Mouse (Mus musculus): ENCODE measurements around the gene Uba1y.
"Not testable (repeated sequence)": the region's sequence is repeated elsewhere in the genome, so short reads cannot be mapped to it uniquely, and the experiment has no call there.

The Uba1y gene

DNA sequence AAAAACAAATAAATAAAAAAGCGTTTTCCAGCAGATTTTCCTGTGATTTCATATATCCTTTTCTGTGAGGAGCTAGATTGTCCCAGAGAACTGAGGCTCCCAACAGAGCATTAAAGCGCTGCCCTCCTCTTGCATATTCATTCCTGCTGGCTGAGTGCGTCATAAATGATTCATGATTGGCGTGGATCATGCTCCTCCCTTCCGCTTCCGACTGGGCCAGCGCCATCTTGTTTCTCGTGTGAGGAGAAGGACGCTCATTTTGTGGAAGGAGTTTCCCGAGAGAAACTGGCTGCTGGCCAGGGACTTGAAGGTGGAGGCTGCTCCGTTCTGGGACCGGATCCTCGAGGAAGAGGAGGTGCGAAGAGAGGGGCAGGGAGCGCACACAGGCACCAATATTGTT is at the start of gene Uba1y:
Gene Uba1y, plus strand, starts transcription at position 254 of the 400 bp plus-strand sequence.
- no peak for DNase-seq (ENCODE audit: extremely low spot score, low read depth, low spot score)

DNA sequence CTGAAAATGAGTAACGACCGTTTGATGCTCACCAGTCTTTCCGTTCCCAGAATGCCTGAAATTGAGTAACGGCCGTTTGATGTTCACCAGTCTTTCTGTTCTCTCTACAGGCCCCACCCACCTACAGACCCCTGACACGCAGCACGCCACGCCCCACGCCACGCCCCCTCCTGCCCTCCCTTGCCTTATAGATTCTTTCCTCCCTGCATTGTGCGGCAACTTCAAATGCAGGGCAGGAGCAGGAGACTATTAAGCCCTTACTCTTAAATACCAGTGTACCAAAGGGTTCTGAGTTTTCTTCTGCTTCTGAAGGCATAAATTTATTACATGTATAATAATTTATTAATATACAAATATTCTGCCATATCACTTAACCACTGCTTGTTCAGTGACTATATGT is 21.1 kb upstream of the Uba1y start, which contains the start of gene Zfy1:
Gene Zfy1, minus strand, starts transcription at position 101 of the 400 bp plus-strand sequence.
- not testable (repeated sequence) for DNase-seq (ENCODE audit: extremely low spot score, low read depth, low spot score)

DNA sequence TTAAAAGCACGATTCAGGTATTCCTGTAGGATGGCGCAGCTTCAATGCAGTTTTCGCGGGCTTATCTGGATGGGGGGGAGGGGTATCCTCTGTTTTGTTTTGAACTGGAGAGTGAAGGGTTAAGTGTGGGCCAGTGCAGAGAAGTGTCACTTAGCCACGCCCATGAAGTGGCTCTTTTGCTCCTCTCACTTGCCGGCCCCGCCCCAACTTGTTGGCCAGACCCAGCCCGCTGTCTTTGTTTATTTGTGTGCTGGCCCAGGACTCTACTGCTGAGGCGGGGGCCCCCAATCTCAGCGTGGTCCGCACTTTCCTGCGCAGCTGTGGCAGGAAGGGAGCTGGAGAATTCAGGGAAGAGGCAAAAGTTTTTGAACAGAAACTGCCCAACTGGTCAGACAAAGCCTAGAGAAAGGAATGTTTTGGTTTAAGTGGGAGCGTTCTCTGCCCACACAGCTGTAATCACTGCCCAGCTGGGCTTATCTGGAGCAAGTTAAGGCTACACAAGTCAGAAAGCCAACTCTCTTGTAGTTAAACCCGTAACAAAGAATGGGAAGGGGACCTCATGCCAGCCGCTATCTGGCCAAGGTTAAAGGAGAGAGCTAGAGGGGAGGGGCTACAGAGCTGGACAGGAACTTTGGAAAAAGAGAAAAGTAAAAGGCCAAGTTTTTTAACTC is 9.3 kb upstream of the Uba1y start:
- DNase-seq (ENCODE audit: extremely low spot score, low read depth, low spot score), result peak; percentile 26

DNA sequence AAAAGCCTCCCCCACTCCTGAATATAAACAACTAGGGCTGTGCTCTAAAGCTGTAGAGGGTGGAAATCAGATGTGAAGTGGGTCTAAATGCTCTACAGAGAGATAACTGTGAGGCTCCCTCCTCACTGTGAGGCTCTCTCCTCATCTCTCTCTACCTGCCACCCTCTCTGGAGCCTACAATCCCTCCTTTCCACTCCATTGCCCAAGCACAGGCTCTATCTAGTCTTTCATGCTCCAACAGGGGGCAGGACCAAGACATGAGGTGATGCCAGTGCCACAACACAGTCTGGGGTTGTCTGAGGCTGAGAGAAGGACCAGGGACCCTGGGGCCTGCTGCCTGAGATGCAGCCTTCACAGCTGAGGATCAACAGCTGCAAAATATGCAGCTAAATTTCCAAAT is 54.0 kb downstream of the Uba1y start:
- no peak for DNase-seq (ENCODE audit: extremely low spot score, low read depth, low spot score)

DNA sequence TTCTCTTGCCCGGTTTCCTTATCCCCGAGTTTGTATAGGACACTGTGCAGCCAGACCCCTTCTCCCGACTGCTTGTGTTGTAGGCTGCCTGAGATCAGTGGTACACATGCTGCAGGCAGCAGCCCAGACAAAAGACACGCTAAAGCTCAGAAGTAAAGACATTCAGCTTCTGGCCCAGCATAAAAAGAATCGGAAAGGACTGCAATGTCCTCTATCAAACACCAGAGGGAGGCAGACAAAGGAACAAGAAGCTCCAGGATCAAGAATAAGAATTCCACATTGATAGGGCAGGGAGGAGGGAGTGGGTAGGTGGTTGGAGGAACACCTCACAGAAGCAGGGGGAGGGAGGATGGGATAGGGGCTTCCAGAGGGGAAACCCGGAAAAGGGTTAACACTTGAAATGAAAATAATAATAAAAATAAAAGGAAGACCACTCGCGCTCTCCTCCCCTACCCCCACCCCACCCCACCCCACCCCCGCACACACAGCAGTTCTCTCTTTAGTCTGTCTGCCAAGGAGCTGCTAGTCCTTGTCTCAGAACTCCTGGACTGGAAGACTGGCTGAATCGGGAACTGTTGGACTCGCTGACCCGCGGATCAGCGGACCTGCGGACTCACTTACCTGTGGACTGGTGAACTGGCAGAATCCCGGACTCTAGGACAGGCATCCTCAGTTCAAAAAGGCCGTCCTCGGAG is 54.6 kb downstream of the Uba1y start:
- DNase-seq (ENCODE audit: extremely low spot score, low read depth, low spot score), result no peak
